Mouse (Mus musculus) cortical plate, adult 2 months (tissue): ENCODE results near the gene Igdcc3.

Experiments
- CTCF ChIP-seq: fragments of 200-500 bp; IDR thresholded peaks from 2 replicates; pipeline ENCODE4 v1.5.1; 2011; ENCODE audit warnings: mild to moderate bottlenecking, control low read depth, low read length; ENCODE audit not compliant: insufficient read depth; ENCODE audit errors: extremely low read depth
- POLR2A ChIP-seq: fragments of 200-500 bp; IDR thresholded peaks from 2 replicates; pipeline ENCODE4 v1.6.1; 2011; ENCODE audit warnings: mild to moderate bottlenecking, low read length, control low read depth; ENCODE audit not compliant: insufficient read depth; ENCODE audit errors: extremely low read depth

- no peak for TF ChIP-seq CTCF
- TF ChIP-seq POLR2A, result no peak
Measured at GRCm38 (mm10) chr9:65179817-65180624, 39.0 kb downstream of the Igdcc3 start.
